Mouse (Mus musculus) frontal cortex, postnatal 14 days (tissue): ENCODE data around the gene Becn1.

Experiments used
- DNase-seq, 2 experiments: peaks; one replicate each; pipeline ENCODE4 v3.0.0; 2022; ENCODE audit warnings: low spot score in 2 of 2

Gene Becn1

DNA sequence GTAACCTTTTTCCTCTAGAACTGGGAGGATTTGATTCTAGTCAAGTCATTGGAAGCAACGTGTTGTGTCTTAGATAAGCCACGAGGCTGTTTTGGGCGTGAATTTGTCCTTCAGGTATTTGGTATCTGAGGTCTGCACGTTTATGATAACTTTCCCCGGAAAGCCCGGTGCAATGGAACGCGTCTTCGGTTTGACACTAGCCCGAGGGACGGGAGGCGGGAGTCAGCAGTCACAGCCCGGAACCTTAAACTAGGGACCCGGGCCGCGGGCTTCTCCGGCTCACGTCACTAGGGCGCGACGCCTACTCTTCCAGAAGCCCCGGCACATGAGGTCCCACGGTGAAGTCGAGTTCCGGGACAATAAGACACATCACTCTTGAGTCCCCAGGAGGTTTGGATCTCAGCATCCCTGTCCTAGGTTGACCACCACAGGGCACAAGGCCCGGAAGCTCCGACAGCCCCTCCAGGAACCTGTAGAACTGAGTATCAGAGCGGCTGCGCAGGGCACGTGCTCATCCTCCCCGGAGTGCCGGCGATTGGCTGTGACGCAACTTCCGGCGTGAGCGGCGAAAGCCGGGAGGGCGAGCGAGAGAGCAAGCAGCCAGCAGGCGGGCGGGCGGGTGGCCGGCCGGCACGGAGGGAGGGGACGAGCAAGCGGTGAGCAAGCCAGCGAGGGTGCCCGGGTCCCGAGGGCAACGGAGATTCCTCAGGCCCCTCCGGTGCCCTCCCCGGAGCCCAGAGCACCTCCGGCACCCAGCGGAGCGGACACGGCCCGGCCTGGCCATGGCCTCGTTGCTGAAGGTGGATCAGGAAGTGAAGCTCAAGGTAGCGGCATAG is 13.8 kb upstream of the Becn1 start, which contains the start of gene Psme3:
Psme3 (plus strand) TSS at position 549 of the 836 bp plus-strand sequence.
- peak; percentile 90 to 92 for DNase-seq

DNA sequence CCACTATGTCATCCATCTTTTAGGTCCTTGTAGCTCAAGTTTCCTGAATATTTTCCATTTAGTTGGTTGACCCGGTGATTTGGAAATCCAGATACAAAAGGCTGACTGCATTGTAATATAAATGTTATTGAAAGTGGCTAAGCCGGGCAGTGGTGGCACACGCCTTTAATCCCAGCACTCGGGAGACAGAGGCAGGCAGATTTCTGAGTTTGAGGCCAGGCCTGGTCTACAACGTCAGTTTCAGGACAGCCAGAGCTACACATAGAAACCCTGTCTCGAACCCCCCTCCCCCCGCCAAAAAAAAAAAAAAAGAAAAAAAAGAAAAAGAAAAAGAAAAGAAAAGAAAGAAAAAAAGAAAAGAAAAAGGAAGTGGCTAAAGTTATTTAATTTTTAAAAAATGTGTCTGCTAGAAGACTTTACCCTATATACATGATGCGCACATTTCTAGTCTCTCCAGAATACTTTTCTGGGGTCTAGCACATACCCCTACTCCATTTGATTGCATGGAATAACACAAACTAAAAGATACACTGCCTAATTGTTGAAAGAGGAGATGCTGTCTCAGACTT is 13.1 kb upstream of the Becn1 start:
- no peak for DNase-seq

DNA sequence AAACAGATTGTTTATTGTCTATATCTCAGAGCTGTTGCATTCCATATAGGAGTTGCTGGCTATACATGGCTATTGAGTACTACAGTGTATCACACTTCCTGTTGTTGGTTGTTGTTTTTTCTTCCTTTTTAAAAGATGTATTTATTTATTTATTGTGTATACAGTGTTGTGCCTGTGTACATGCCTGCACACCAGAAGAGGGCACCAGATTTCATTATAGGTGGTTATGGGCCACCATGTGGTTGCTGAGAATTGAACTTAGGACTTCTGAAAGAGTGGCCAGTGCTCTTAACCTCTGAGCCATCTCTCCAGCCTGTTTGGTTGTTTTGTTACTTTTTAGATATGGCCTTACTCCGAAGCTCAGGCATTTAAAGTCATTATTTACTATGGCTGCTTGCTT is 12.5 kb upstream of the Becn1 start:
- DNase-seq = no peak

DNA sequence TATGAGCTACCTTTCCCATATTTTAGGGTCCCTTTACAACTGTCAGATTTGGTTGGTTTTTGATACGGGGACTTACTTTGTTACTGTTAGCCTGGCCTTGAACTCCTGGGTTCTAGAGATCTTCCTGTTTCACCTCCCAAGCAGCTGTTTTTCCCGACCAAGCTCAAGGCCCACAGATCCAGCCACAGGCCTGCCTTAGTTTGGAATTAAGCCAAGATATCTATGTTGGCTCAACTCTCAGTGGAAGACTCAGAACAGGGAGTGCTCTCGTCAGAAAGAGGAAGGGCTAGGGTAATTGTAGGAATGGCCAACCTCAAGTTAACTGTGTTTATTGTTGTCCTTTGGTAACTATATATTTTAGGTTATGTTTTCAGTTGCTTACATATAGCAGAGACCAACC is 10.1 kb upstream of the Becn1 start:
- DNase-seq = no peak

DNA sequence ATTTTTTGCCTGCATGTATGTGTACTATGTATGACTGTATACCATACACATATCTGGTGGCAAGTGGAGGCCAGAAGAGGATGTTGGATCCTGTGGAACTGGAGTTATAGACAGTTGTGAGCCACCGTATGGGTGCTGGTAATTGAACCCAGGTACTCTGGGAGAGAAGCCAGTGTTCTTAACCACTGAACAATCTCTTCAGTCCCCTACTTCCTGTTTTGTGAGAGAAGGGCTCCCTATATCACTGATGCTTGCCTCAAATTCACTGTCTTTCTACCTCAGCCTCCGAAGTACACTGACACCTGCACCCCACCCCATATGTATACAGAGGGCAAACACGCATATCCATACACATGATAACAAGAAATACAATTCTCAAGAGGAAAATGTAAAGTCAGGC is 9.0 kb upstream of the Becn1 start:
- no peak for DNase-seq

DNA sequence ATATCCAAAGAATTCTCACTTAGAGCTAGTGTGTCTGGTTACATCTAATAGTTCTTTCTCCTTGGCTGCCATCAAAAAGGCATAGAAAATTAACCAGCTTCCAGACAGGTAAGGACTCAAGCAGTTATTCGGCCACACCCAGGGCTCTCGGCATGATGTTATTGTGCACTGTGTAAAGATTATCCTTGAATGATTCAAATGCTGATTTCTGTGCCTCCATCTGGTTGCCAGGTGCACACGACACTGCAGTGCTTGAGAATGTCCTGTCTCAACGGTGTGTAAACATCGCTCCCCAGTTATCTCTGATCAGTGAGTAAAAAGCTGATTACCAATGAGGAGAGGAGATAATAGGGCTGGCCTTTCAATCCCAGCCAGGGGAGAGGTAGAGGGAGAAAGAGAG is 5.7 kb upstream of the Becn1 start:
- no peak for DNase-seq

DNA sequence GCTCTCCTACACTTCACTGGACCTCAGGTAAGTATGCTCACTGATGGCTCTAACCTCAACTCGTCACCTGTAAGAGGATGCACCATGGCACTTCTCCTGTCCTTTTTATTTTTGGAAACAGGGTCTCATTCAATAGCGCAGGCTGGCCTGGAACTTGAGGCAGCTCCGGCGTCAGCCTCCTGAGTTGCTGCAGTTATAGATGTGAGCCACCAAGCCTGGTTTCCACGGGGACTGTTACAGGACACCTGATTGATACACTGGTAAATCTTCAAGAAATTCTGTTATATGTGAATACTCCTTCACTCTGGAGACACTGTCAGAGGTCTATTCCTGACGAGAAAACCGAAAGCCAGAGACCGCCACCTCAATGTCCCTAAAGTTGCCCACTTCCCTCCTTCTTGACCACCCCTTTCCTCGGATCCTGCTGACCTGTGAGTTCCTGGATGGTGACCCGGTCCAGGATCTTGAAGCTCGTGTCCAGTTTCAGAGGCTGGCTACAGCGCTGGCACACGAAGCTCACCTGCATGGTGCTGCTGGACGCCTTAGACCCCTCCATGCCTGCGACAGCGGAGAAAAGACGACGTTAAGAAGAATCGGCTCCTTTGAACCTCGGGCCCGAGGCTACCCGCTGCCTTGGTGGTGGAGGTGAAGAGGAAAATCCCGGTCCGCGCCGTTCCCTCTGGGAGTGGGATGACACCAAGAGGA is 635 bp downstream of the Becn1 start:
- DNase-seq = no peak

DNA sequence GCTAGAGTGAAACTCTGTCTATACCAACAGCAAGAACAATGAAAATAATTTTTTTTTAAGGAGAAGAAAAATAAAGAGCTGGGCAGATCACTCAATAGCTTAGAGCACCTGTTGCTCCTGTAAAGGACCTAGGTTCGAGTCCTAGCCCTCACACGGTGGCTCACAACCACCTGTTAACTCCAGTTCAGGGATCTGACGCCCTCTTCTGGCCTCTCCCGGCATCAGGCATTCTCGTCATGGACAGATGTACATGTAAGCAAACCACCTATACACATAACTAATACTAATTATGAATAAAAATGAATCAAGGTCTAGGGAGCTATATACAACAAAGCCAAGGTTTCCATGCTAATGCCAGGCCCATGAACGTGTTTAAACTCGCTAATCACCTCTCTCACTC is 1.2 kb downstream of the Becn1 start:
- no peak for DNase-seq

GRCm38 (mm10) chr11:101295191-101295590 is 6.9 kb downstream of the Becn1 start:
- no peak for DNase-seq

DNA sequence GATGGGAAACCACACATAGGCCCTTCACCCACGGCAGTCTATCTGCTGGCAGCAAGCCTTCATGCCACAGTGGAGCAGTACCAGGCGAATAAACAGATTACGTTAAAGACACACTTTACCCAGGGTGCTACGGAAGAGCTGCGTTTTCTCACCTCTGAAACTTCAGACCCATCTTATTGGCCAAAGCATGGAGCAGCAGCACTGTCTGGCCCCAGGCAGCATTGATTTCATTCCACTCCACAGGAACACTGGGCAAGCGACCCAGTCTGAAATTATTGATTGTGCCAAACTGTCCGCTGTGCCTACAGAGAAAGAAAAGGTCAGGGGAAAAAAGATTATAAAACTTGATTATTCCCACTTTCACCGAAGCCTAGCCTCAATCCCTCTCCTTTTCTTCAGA is 10.9 kb downstream of the Becn1 start:
- no peak for DNase-seq

- no peak for DNase-seq
These were observed 14.8 kb downstream of the Becn1 start for GRCm38 (mm10) chr11:101287306-101287705.

DNA sequence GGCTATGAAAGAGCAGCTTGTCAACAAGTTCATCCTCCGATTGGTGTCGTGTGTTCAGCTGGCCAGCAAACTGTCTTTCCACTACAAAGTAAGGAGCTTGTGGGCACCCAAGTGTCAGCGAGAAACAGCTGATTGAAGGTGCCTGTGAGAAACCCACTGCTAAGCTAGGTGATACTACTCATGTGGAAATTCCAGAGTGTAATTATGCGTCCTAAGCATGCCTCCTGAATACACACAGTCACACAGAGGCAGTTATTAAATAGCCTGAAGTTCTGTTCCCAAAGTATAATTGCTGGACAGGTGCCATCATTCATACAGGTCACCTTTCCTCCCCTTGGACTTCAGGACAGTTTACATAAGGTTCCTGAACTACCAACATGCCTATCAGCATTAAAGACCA is 18.3 kb downstream of the Becn1 start:
- DNase-seq = no peak

DNA sequence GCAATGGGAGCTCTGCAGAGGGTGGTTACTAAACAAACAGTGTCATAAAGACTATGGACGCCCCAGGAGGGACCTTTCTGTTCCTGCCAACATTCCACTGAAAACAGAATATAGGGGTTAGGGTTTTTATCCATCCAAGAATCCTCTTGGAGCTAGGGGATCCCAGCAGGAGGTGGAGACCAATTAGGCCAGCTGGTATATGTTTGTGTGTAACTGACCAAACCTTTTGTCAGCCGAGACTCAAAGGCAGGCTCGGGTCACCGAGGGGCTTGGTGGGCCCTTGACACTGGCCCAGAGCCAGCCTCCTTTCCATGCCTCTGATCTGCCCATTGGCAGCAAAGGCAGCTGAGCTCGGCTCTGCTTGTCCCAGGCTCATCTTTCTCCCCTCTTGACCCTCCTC is 19.2 kb downstream of the Becn1 start:
- DNase-seq = no peak

DNA sequence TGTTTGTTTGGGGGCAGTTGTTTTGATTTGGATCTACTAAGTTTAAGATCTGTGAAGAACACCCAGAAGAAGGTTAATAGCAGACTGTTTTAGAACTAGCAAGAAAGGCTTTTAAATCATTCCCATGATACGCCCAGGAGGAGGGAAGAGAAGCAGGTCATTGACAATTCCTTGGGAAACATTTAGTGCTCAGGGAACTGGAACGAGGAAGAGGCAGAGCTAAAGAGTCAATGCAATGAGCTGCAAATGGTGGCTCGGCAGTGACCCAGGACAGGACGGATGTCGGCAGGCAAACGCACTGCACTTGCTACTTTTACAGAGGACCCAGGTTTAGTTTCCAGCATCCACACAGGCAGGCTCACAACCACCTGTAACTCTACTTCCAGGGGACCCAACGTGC is 21.2 kb downstream of the Becn1 start:
- no peak for DNase-seq

DNA sequence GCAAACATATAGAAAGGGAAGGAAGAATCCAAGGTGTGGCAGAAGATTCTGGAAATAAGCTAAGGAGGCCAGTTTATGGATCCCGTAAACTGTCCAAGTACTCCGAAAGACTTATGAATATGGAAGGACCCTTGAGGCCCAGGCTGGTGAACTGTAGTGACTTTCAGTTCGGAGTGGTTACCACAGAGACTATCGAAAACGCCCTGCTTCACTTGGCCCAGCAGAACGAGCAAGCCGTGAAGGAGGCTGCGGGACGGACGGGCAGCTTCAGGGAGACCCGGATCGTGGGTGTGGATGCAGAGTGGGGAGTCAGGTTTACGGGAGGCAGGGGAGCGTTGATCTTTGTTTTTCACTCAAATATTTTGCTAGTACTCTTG is 22.9 kb downstream of the Becn1 start:
- DNase-seq = no peak

DNA sequence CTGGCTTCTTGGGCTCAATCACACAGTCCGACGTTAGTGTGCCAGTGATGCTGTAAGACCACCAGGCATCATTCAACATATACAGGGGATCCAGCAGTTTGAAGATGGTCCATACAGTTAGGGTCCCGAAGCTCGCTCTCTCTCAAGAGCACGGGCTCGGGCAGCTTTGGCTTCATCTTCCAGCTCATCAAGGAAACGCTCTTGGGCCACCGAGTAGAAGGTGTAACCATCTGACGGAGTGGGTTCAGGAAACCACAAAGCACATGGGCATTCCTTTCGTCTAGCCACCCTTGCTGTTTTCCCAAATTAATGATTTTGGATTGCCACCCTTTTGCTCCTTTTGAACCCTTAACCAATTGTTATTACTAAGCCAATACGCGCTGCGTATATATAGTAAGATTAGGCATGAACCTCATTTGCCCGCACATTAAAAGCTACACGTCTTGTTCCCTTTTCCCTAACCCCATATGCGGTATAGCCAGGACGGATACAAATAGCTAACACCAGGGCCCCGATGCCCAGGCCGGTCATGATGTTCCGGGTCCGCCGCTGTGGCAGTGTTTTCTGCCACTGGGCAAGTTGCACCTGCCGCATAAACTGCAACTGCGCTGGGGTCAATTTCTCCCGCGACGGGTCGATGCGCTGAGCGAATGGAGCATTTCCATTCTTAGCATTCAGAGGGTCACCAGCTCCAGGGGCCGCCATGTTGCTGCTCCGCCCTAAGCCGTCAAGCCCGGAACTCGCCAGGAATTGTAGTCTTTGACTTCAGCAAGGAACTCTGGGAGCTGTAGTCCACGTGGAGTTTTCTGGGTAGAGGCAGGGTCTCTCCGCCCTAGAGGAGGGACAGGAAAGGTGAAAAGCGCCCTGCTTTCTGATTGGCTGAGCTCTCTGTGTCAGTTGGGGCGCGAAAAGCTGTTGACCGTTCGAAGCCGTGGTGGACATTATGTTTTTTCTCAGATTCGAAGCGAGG is 23.6 kb downstream of the Becn1 start, which contains the start of the genes Cntd1 and Coa3:
Cntd1 (plus strand) TSS at position 790 of the 970 bp plus-strand sequence.
Coa3 (minus strand) TSS at position 892 of the 970 bp plus-strand sequence.
- peak; percentile 75 to 77 for DNase-seq

DNA sequence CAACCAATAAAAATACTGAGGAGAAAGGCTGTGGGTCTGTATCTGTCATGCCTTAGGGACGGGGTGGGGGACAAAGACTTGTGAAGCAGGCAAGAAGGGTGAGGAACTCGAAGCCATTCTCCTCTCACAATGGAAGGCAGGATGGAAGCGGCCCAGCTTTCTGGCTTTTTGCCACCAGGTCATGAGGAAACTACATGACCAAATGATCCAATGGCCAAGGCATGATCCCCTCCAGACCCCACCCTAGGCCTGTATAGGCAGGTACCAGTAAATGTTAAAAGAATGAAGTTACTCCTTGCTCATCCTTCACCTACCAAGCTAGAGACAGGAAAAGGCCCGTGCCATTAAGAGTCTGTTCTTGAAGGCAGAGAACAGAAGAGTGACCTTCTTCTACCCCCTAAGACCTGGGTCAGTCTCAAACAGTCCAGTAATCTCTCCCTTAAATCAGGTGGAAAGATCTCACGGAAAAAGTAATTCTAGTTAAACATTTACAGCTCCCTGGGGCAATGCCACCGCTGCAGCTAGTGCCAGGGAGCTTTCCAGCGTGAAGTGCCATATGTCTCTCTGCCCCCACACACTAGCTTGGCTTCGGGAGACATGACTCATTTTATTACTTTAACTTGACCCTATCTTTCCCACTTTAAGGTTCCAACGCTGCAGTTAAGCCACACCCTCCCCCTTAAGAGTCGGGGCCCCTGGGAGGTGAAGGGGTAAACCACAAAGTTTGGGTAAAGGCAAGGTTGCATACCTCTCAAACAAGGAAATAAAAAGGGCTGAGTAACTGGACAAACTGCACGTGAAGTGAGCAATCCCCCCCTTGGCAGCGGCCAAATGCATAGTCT is 24.5 kb downstream of the Becn1 start:
- no peak for DNase-seq

GRCm38 (mm10) chr11:101276319-101277070 is 25.6 kb downstream of the Becn1 start:
- DNase-seq = no peak

DNA sequence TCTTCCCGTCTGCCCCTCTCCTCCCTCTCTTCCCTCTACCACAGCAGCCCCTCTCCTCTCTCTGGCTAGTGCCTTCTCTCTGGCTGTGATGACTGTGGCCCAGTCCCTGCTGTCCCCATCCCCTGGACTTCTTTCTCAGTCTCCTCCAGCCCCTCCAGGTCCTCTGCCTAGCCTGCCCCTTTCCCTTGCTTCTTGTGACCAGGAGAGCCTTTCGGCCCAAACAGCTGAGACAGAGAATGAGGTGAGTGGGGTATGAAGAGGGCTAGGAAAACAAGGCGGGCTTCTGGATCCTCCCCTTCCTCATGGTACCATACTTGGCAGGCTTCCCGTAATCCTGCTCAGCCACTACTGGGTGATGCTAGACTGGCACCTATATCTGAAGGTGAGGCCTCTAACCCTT is 26.8 kb downstream of the Becn1 start:
- DNase-seq = no peak

DNA sequence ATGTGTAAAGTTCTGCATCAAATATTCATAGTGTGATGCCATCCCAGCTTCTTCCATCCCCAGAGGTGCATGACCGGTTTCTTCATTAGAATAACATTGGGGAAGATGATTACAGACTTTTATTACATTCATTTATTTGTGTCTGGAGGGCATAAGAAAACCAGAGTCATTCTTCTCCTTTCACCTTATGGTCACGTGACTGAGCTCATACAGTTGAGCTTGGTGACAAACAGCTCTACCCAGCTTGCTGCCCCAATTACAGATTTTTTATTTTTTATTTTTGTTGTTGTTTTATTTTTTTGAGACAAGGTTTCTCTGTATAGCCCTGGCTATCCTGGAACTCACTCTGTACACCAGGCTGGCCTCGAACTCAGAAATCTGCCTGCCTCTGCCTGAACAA is 29.6 kb downstream of the Becn1 start:
- DNase-seq = no peak
